Mouse (Mus musculus): ENCODE results near the gene Ofcc1.

DNA sequence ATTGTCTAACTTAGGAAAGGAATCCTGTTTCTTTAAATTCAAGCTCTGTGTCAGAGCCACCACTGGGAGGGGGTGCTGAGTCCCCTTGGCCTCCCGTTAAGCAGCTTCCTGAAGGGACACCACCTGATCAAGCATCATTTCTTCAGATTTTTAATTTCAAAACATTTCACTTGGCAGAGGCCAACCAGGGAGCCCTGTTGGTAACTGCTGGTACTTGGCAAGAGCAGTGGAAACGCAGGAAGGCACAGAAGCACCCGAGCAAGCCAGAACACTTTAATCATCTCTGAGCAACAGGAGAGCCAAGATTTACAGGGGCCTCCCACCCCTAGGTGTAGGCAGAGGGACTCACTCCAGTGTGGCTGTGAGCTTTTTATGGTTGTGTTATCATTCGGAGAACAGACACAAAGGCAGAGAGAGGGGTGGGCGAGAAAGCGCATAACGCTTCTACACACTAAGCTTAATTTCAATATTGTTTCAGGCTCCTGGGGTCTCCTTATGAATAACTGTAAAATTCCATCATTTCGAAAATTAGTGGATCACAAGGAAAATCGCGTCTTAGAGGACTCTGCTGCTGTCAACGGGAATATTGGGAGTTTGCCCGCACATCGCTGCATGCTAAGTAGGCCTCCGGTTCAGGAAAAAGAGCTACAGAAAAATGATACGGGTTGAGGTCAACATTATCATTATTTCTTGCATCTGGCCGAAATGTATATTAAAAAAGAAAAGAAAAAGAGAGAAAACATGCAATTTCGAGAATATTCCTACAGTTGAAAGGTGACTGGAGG, 324.1 kb downstream of the Ofcc1 start:
- TF ChIP-seq CTCF (IDR thresholded peaks at IDR 0.05; ENCODE audit: insufficient read depth, low read length) (no peak), POLR2A (IDR thresholded peaks at IDR 0.05; ENCODE audit: borderline replicate concordance, extremely low read depth, low read depth, low read length) (no peak)
